Mouse (Mus musculus): ENCODE results near the gene Ctnnbip1. TPM values are rescaled to one million over a fixed set of nuclear protein-coding genes. Genes with fewer than 3 reads are reported as not detected.

The Ctnnbip1 gene
- total RNA-seq, 1 experiment: 18.3 TPM

- in situ Hi-C loops (cut with MboI; ENCODE audit: low sequenced_read_pairs in 2 of 2, unreplicated experiment in 2 of 2): no loop called here
- H3K4me3 ChIP-seq (ENCODE audit: insufficient read depth in 1 of 2, low read depth in 1 of 2, low read length in 2 of 2, poor library complexity in 1 of 2, severe bottlenecking in 1 of 2): no peak overlapping the region
- H3K9me3 ChIP-seq (ENCODE audit: control insufficient read depth, insufficient read depth, low read depth, low read length): no peaks in the 10 kb centered on the region
- no peak overlapping the region for H3K9ac ChIP-seq (ENCODE audit: insufficient read depth, low read depth, low read length, poor library complexity, severe bottlenecking)
- H3K27ac ChIP-seq (ENCODE audit: insufficient read depth, low read depth, low read length, poor library complexity, severe bottlenecking): no peak overlapping the region
- peaks cover 0 to 2% of the 10 kb centered on the region in 2 experiments; a peak in 1 of 4 replicates for H3K4me1 ChIP-seq (ENCODE audit: control insufficient read depth in 2 of 2, insufficient read depth in 2 of 2, low read length in 2 of 2, poor library complexity in 1 of 2)
- peaks cover 36% of the 10 kb centered on the region for H3K36me3 ChIP-seq (ENCODE audit: control insufficient read depth, insufficient read depth, low read length, poor library complexity, severe bottlenecking)
- no peak for DNase-seq (ENCODE audit: low read depth, low spot score)
- TF ChIP-seq HCFC1 (IDR thresholded peaks at IDR 0.05; ENCODE audit: borderline replicate concordance, insufficient read depth, low read length) (no peak), MAFK (IDR thresholded peaks at IDR 0.05; ENCODE audit: insufficient read depth, low read depth, low read length) (no peak), ZNF384 (IDR thresholded peaks at IDR 0.05; ENCODE audit: low read depth, low read length) (no peak), CHD2 (IDR thresholded peaks at IDR 0.05; ENCODE audit: low read depth, low read length) (no peak), ZC3H11A (IDR thresholded peaks at IDR 0.05; ENCODE audit: borderline replicate concordance, low read depth, low read length) (no peak)
These were observed 28.4 kb upstream of the Ctnnbip1 start for GRCm38 (mm10) chr4:149489415-149490240.

GRCm38 (mm10) chr4:149491151-149491550, 26.9 kb upstream of the Ctnnbip1 start:
- no peak overlapping the region for H3K27ac ChIP-seq (ENCODE audit: insufficient read depth, low read depth, low read length, poor library complexity, severe bottlenecking)
- no peak overlapping the region for H3K4me3 ChIP-seq (ENCODE audit: insufficient read depth in 1 of 2, low read depth in 1 of 2, low read length in 2 of 2, poor library complexity in 1 of 2, severe bottlenecking in 1 of 2)
- TF ChIP-seq MAFK (IDR thresholded peaks at IDR 0.05; ENCODE audit: insufficient read depth, low read depth, low read length) (no peak), ZC3H11A (IDR thresholded peaks at IDR 0.05; ENCODE audit: borderline replicate concordance, low read depth, low read length) (no peak), HCFC1 (IDR thresholded peaks at IDR 0.05; ENCODE audit: borderline replicate concordance, insufficient read depth, low read length) (no peak)
- H3K9me3 ChIP-seq (ENCODE audit: control insufficient read depth, insufficient read depth, low read depth, low read length): no peaks in the 10 kb centered on the region
- H3K36me3 ChIP-seq (ENCODE audit: control insufficient read depth, insufficient read depth, low read length, poor library complexity, severe bottlenecking): peaks cover 46% of the 10 kb centered on the region
- no peak for DNase-seq (ENCODE audit: low read depth, low spot score)
- in situ Hi-C loops (cut with MboI; ENCODE audit: low sequenced_read_pairs in 2 of 2, unreplicated experiment in 2 of 2): no loop called here
- H3K4me1 ChIP-seq (ENCODE audit: control insufficient read depth in 2 of 2, insufficient read depth in 2 of 2, low read length in 2 of 2, poor library complexity in 1 of 2): peaks cover 0 to 1% of the 10 kb centered on the region in 2 experiments; a peak in 1 of 4 replicates
- no peak overlapping the region for H3K9ac ChIP-seq (ENCODE audit: insufficient read depth, low read depth, low read length, poor library complexity, severe bottlenecking)

- H3K9ac ChIP-seq (ENCODE audit: insufficient read depth, low read depth, low read length, poor library complexity, severe bottlenecking): no peak overlapping the region
- in situ Hi-C loops (cut with MboI; ENCODE audit: low sequenced_read_pairs in 2 of 2, unreplicated experiment in 2 of 2): no loop called here
- DNase-seq (ENCODE audit: low read depth, low spot score): no peak
- H3K4me1 ChIP-seq (ENCODE audit: control insufficient read depth in 2 of 2, insufficient read depth in 2 of 2, low read length in 2 of 2, poor library complexity in 1 of 2): no peaks in the 10 kb centered on the region
- H3K27ac ChIP-seq (ENCODE audit: insufficient read depth, low read depth, low read length, poor library complexity, severe bottlenecking): no peak overlapping the region
- peaks cover 46% of the 10 kb centered on the region for H3K36me3 ChIP-seq (ENCODE audit: control insufficient read depth, insufficient read depth, low read length, poor library complexity, severe bottlenecking)
- H3K9me3 ChIP-seq (ENCODE audit: control insufficient read depth, insufficient read depth, low read depth, low read length): no peaks in the 10 kb centered on the region
- TF ChIP-seq ZNF384 (IDR thresholded peaks at IDR 0.05; ENCODE audit: low read depth, low read length) (no peak), CHD2 (IDR thresholded peaks at IDR 0.05; ENCODE audit: low read depth, low read length) (no peak), ZC3H11A (IDR thresholded peaks at IDR 0.05; ENCODE audit: borderline replicate concordance, low read depth, low read length) (no peak), MAFK (IDR thresholded peaks at IDR 0.05; ENCODE audit: insufficient read depth, low read depth, low read length) (no peak), HCFC1 (IDR thresholded peaks at IDR 0.05; ENCODE audit: borderline replicate concordance, insufficient read depth, low read length) (no peak)
- no peak overlapping the region for H3K4me3 ChIP-seq (ENCODE audit: insufficient read depth in 1 of 2, low read depth in 1 of 2, low read length in 2 of 2, poor library complexity in 1 of 2, severe bottlenecking in 1 of 2)
These were observed 21.4 kb upstream of the Ctnnbip1 start for GRCm38 (mm10) chr4:149496612-149497011.

GRCm38 (mm10) chr4:149498901-149499300, 19.1 kb upstream of the Ctnnbip1 start:
- H3K36me3 ChIP-seq (ENCODE audit: control insufficient read depth, insufficient read depth, low read length, poor library complexity, severe bottlenecking): peaks cover 35% of the 10 kb centered on the region
- H3K4me3 ChIP-seq (ENCODE audit: insufficient read depth in 1 of 2, low read depth in 1 of 2, low read length in 2 of 2, poor library complexity in 1 of 2, severe bottlenecking in 1 of 2): no peak overlapping the region
- in situ Hi-C loops (cut with MboI; ENCODE audit: low sequenced_read_pairs in 2 of 2, unreplicated experiment in 2 of 2): no loop called here
- no peaks in the 10 kb centered on the region for H3K9me3 ChIP-seq (ENCODE audit: control insufficient read depth, insufficient read depth, low read depth, low read length)
- no peak overlapping the region for H3K9ac ChIP-seq (ENCODE audit: insufficient read depth, low read depth, low read length, poor library complexity, severe bottlenecking)
- no peak overlapping the region for H3K27ac ChIP-seq (ENCODE audit: insufficient read depth, low read depth, low read length, poor library complexity, severe bottlenecking)
- peaks cover 0 to 4% of the 10 kb centered on the region in 2 experiments; a peak in 1 of 4 replicates for H3K4me1 ChIP-seq (ENCODE audit: control insufficient read depth in 2 of 2, insufficient read depth in 2 of 2, low read length in 2 of 2, poor library complexity in 1 of 2)
- no peak for DNase-seq (ENCODE audit: low read depth, low spot score)
- no peak for TF ChIP-seq MAFK (IDR thresholded peaks at IDR 0.05; ENCODE audit: insufficient read depth, low read depth, low read length)
- no peak for TF ChIP-seq CHD2 (IDR thresholded peaks at IDR 0.05; ENCODE audit: low read depth, low read length)
- no peak for TF ChIP-seq ZC3H11A (IDR thresholded peaks at IDR 0.05; ENCODE audit: borderline replicate concordance, low read depth, low read length)
- TF ChIP-seq ZNF384 (IDR thresholded peaks at IDR 0.05; ENCODE audit: low read depth, low read length): no peak
- no peak for TF ChIP-seq HCFC1 (IDR thresholded peaks at IDR 0.05; ENCODE audit: borderline replicate concordance, insufficient read depth, low read length)
